Mouse (Mus musculus): ENCODE measurements around the gene Zfp629.

DNA sequence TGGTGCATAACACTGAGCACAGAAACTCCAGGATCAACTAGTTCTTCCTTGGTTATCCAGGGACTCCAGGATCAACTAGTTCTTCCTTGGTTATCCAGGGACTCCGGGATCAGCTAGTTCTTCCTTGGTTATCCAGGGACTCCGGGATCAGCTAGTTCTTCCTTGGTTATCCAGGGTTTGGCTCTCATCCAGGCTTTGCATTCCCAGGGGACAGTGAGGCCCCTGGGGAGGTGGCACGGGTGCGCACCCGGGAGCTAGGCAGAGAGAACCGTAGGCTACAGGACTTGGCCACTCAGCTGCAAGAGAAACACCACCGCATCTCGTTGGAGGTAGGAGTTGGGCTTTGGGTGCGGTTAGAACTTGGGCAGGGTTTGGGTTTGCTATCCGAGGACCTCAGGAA, 24.5 kb downstream of the Zfp629 start:
- TF ChIP-seq POLR2A (IDR thresholded peaks at IDR 0.05; ENCODE audit: borderline replicate concordance, extremely low read depth, insufficient read depth, insufficient read length, poor library complexity, severe bottlenecking) = no peak
- no peak for TF ChIP-seq CTCF (IDR thresholded peaks at IDR 0.05; ENCODE audit: borderline replicate concordance, extremely low read depth, insufficient read depth, insufficient read length)
